Mouse (Mus musculus): ENCODE data around the gene Ttc7.
A peak's percentile ranks its signal among the peaks of the same experiment; 100 is the strongest.

Ttc7 gene

DNA sequence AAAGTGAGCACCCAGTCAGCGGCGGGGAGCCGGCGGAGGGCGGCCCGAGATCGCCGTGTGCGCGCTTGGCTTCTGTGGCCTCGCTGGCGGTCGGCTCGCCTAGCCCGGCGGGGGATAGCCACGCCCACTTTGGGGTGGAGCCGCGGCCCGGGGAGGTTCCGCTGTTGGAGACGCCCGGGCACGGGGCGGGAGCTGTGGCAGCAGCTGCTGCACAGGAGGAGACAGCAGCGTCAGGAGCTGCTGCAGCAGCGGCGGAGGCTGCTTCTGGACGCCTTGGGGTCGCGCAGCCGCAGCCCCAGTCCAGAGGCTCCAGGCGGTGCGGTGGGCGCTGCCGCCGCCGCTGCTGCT is at the start of gene Ttc7:
Gene Ttc7, plus strand, starts transcription at position 181 of the 348 bp plus-strand sequence.
- DNase-seq (ENCODE audit: low read depth, low spot score): peak; percentile 91

DNA sequence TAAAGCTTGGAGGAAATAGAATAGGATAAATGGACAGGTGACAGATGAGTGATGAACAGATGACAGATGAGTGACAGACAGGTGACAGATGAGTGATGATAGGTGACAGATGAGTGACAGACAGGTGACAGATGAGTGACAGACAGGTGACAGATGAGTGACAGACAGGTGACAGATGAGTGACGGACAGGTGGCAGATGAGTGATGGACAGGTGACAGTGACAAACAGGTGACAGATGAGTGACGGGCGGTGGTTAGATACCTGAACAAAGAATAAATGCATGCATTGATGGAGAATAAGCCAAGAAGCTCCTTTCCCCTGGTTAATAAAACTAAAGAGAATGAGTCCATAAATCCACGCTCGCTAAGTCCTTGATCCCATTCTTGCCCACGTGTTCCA is 47.7 kb upstream of the Ttc7 start:
- DNase-seq (ENCODE audit: low read depth, low spot score): no peak

DNA sequence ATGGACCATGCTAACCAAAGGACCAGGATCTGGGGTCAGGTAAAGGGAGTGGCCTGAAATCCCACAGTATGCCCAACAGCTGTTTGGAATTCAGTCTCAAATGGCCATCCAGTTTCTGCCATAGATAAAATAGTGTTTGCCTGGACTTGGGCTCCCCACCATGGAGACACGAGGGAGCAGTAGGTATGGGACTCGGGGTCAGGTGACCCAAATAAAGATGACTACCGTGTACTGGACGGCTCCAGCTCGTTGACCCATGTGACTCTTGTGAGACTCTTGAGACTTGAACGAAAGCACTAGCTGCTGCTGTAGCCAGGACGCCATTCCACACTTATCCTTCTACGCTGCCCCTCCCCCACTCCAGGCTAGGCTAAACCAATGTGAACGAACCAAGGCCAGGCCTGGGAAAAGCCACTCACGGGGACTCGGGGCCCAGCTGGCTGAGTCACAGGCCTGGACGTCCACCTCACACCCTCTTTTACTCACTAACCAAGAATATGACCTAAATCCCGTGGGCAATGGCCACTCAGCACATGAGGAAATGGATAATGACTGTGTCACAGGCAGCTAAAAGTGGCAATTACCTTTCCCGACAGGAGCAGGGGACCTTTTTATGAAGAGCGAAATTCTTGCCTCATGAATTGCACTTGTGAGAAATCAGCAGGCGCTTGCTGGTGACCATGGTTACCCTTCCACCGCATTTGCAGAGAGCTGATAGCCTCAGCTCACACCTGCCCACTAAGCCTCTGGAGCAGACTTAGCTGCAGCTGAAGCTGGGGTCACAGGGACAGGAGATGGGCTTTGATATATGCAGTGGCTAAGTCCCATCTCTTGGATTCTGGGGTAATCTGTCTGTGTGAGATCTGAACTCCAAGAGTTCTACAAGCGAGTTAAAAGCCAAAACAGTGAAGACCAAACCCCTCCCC is 45.7 kb upstream of the Ttc7 start:
- no peak for DNase-seq (ENCODE audit: low read depth, low spot score)

- DNase-seq (ENCODE audit: low read depth, low spot score): no peak
These were observed 44.9 kb upstream of the Ttc7 start for GRCm38 (mm10) chr17:87237826-87238225.

DNA sequence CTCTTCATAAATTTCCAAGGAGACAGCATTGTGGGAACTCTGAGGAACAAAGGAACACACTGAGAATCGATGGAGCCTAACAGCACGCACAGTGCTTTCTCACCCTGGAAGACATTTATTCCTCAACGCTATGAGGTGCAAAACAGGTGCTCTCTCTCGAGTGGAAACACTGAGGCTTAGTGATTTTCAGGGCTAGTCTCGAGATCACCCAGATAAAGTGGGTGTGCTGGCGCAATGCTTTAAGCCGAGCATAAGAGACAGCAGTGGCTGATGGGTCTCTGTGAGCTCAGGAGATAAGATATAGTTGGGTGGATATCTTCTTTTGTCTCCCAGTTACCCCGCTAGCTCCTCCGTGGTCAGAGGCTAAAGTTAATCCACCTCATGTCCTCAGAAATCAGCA is 36.6 kb upstream of the Ttc7 start:
- no peak for DNase-seq (ENCODE audit: low read depth, low spot score)

- no peak for DNase-seq (ENCODE audit: low read depth, low spot score)
These were observed 28.3 kb upstream of the Ttc7 start for GRCm38 (mm10) chr17:87254384-87254783.

DNA sequence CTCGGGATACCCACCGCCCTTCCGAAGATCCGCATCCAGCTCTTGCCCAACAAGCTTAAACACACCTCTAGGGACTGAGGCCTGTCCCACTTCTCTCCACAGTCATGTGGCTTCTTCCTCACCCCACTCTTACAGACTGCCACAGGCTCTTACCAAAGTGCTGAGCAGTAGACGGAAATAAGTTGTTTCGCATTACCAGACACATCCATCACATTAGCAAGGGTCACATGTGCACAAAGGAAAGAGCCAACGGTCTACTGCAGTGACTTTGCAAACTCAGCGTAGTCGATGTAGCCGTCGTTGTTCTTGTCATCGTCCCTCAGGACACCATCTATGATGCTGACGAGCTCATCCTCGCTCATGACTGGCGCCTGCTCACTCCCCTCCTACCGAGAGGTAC is 27.0 kb upstream of the Ttc7 start:
- DNase-seq (ENCODE audit: low read depth, low spot score): no peak

GRCm38 (mm10) chr17:87263401-87263800 is 19.3 kb upstream of the Ttc7 start:
- DNase-seq (ENCODE audit: low read depth, low spot score): no peak

DNA sequence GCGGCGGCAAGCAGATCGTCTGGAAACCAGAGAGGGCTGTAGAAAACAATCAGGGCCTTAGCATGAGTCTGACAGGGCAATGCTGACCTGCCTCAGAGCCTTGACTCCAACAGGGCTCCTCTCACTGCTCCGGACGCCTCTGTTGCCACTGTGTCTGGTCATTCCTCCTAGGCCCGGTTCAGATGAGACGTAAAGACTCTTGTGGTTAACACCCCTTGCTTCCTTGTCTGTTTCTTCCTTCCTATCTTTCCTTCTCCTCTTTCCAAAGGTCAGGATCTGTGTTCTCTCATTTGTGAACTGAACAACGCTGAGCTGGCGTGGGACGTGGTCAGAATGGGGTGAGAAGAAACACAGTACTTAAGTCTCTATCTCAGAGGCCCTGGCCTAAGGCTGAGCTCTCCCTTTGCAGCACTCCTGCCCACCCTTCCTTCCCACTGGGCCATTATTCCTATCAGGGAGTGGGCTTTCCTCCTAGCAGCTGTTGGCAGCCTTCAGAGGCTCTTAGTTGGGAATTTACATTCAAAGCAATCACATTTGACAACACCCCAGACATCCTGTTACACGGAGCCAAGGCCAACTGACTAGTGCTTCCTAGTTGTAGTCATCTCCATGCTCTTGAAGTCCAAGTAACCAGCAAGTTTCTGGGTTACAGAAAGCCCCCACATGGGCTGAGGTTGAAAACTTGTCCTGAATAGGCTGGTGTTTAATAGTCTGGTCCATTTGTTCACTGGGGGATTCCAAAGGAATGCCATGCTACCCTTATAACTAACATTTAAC is 18.4 kb upstream of the Ttc7 start:
- no peak for DNase-seq (ENCODE audit: low read depth, low spot score)

GRCm38 (mm10) chr17:87264927-87265791 is 17.5 kb upstream of the Ttc7 start:
- no peak for DNase-seq (ENCODE audit: low read depth, low spot score)

DNA sequence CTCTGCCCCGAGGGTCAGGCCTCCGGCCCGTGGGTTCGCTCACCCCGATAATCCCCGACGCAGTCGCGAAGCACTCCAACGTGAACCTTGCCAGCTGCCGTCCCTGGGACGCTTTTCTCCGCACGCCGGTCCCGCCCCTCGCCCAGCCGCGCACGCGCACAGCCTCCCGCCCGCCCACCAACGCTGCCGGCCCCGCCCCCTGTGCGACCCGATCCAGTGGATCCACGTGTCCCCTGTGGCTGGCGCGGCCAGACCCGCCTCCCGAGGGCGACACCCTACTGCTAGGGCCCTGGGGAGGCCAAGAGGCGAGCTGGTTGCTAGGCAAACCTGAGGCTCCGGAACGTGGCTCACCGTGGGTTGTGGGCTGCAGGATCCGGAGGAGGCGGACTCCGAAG is 16.9 kb upstream of the Ttc7 start, which contains the start of gene Mcfd2:
Gene Mcfd2, minus strand, starts transcription at position 144 of the 395 bp plus-strand sequence.
- DNase-seq (ENCODE audit: low read depth, low spot score): peak; percentile 91

DNA sequence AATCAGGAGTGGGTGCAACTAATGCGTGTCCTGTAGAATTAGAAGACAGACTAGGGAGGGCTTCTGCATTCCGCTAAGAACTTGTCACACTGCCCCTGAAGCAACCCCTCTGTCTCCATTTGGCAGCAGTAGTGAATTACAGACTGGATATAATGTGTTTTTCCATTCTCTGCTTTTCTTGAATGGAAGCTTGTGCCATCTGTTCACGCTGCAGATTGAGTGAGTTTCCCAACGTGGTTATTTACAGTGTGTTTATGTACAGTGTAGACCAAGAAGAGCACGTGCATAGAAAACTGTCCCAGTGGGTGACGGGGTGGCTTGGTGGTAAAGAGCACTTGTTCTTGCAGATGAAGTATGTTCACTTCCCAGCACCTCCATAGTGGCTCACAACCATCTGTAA is 13.2 kb upstream of the Ttc7 start:
- DNase-seq (ENCODE audit: low read depth, low spot score): no peak

DNA sequence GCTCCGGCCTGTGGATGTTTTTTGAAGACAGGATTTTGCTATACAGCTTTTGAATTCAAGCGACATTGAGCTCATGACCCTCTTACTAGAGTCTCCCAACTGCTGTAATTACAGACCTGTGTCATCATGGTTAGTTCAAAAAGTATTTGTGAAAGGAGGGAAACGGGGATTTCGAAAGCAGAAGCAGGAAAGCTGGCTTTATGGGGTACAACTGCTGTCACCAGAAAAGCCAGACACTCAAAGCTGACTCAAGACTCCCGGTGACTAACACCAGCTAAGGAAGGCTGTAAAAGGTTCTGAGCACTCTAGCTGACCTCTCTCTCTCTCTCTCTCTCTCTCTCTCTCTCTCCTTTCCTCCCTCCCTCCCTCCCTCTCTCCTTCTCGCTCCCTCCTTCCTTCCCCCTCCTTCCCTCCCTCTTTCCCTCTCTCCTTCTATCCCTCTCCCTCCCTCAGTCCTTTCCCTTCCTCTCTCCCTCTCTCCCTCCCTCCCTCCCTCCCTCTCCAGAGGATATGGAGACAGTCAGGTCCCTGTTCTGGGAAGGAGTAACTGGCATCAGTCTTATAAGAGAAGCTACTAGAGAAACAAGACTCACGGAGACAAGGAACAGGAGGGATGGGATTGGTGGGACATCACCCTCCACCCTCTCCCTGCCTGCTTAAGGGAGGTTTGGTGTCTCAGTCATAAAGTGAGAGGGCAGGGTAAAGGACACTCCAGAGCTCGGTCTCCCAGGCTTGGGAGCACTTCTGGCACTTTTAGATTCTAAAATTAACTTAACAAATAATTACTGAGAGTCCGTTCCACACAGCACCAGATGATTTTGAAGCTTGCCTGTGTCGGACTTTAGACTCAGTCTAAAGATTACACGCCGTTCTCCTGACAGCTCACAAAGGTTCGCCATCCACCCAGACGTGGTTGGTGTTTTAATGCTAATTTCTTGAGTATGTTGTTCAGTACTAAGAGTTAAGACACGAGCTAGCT is 7.0 kb upstream of the Ttc7 start:
- DNase-seq (ENCODE audit: low read depth, low spot score): no peak

GRCm38 (mm10) chr17:87282007-87282705 is 530 bp upstream of the Ttc7 start:
- peak; percentile 34 for DNase-seq (ENCODE audit: low read depth, low spot score)

- peak; percentile 27 for DNase-seq (ENCODE audit: low read depth, low spot score)
These were observed 519 bp downstream of the Ttc7 start for GRCm38 (mm10) chr17:87283055-87283754.

- no peak for DNase-seq (ENCODE audit: low read depth, low spot score)
These were observed 1.2 kb downstream of the Ttc7 start for GRCm38 (mm10) chr17:87283755-87284481.

GRCm38 (mm10) chr17:87284482-87285040 is 1.9 kb downstream of the Ttc7 start:
- DNase-seq (ENCODE audit: low read depth, low spot score): no peak

DNA sequence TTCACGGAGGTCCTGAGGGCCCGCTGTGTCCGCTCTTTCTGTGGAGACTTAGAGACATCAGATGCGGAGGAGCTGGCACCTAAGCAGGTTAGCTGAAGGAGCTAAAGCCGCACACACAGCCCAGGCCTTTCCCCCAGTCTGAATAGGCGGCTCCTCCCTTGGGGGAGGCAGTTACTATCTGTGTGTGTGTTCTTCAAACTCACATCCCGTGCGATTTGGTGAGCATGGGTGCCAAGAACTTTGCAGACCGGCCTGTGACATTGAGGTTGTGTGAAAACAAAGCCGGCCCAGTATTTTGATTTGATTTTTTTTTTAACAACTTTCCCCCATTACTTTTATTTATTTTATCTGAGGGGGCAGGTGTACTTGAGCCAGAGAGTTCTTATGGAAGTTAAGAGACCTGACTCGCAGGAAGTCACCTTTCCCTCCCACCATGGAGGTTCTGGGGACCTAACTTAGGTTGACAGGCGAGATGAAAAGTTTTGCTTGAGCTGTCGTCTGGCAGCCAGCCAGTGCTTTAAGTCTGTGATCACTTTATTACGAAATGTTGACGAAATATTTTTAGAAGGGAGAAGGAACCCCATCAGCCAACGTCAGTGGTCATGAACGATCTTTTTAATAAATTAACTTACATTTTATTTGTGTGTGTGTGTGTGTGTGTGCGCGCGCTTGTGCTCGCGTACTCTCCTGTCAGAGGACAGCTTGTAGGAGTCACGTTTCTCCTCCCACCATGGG is 3.2 kb downstream of the Ttc7 start:
- no peak for DNase-seq (ENCODE audit: low read depth, low spot score)

Measured in retina, postnatal 7 days (tissue).